Mouse (Mus musculus) midbrain, embryonic 14.5 days (tissue): ENCODE data around the gene Krt10. TPM values are rescaled to one million over a fixed set of nuclear protein-coding genes. Genes with fewer than 3 reads are reported as not detected.

ENCODE experiments used
- ATAC-seq: fragments of 200-750 bp; cut with Nextera tagmentation; 2 replicates; pipeline ENCODE4 v1.8.0; 2017; ENCODE audit warnings: moderate number of reproducible peaks, moderate library complexity; ENCODE audit not compliant: low FRiP score, low TSS enrichment
- DNase-seq: peaks from one replicate; pipeline ENCODE4 v3.0.0-alpha.2; 2015
- H3K27ac ChIP-seq: fragments of 300-500 bp; sonication (generic); replicated peaks from 2 replicates; pipeline ENCODE4 v1.5.1; 2014; ENCODE audit warnings: mild to moderate bottlenecking, low read depth, low read length, moderate library complexity
- H3K27me3 ChIP-seq: fragments of 300-500 bp; sonication (generic); 2 replicates; pipeline ENCODE4 v1.6.1; 2014; ENCODE audit warnings: low read length, control low read depth, mixed read lengths; ENCODE audit not compliant: control insufficient read depth, insufficient read depth
- H3K36me3 ChIP-seq: fragments of 300-500 bp; sonication (generic); 2 replicates; pipeline ENCODE4 v1.6.1; 2014; ENCODE audit warnings: low read length, control low read depth; ENCODE audit not compliant: control insufficient read depth, insufficient read depth
- H3K4me1 ChIP-seq: fragments of 300-500 bp; sonication (generic); 2 replicates; pipeline ENCODE4 v1.6.1; 2014; ENCODE audit warnings: mild to moderate bottlenecking, antibody characterized with exemption, low read length, control low read depth; ENCODE audit not compliant: control insufficient read depth, insufficient read depth
- H3K4me2 ChIP-seq: fragments of 300-500 bp; sonication (generic); 2 replicates; pipeline ENCODE4 v1.6.1; 2014; ENCODE audit warnings: mild to moderate bottlenecking, low read length, moderate library complexity
- H3K4me3 ChIP-seq: fragments of 300-500 bp; sonication (generic); replicated peaks from 2 replicates; pipeline ENCODE4 v1.5.1; 2014; ENCODE audit warnings: low read depth, low read length
- H3K9ac ChIP-seq: fragments of 300-500 bp; sonication (generic); replicated peaks from 2 replicates; pipeline ENCODE4 v1.6.1; 2014; ENCODE audit warnings: mild to moderate bottlenecking, low read length, moderate library complexity
- H3K9me3 ChIP-seq: fragments of 300-500 bp; sonication (generic); 2 replicates; pipeline ENCODE4 v1.6.1; 2016; ENCODE audit warnings: low read length, control low read depth, mixed read lengths; ENCODE audit not compliant: control insufficient read depth
- WGBS: fragments of 180-500 bp; shearing (Covaris S2); extraction: QIAGEN DNeasy Blood & Tissue Kit; methylation state at CpG from one replicate; pipeline ENCODE4 v1.1.7; 2014; 5-methylcytosine and 5-hydroxymethylcytosine counted together
- polyA plus RNA-seq: library from polyadenylated mRNA; unstranded; fragments of >200 nt; fragmentation: Nextera tagmentation; extraction: Ambion mirVana; gene quantifications from 2 replicates; pipeline ENCODE4 v1.2.1, GENCODE M21; 2014

Gene Krt10
- polyA plus RNA-seq, 1 experiment from 2014 or later: 33.8 TPM

GRCm38 (mm10) chr11:99390866-99391265, 1.7 kb upstream of the Krt10 start:
- H3K4me3 ChIP-seq: no peak overlapping the region
- H3K36me3 ChIP-seq: no peaks in the 10 kb centered on the region
- ATAC-seq: no peak
- no peaks in the 10 kb centered on the region for H3K9me3 ChIP-seq
- no peak overlapping the region for H3K9ac ChIP-seq
- no peaks in the 10 kb centered on the region for H3K27me3 ChIP-seq
- H3K4me1 ChIP-seq: no peaks in the 10 kb centered on the region
- H3K4me2 ChIP-seq: no peak overlapping the region
- WGBS: 77% methylated on average over 7 of the region's 7 CpGs
- DNase-seq: no peak
- H3K27ac ChIP-seq: no peak overlapping the region

- Histone ChIP-seq H3K4me3 (no peak overlapping the region), H3K9me3 (no peaks in the 10 kb centered on the region), H3K36me3 (no peaks in the 10 kb centered on the region), H3K9ac (no peak overlapping the region), H3K4me1 (no peaks in the 10 kb centered on the region), H3K4me2 (no peak overlapping the region), H3K27ac (no peak overlapping the region), H3K27me3 (peaks cover under 1% of the 10 kb centered on the region; the same call in 1 of the 2 replicates)
- WGBS: 95% methylated on average over 18 of the region's 18 CpGs
- DNase-seq: no peak
- no peak for ATAC-seq
Observed at GRCm38 (mm10) chr11:99388661-99389060, 503 bp downstream of the Krt10 start.

- Histone ChIP-seq H3K9ac (peak overlapping the region; percentile 66), H3K4me1 (no peaks in the 10 kb centered on the region), H3K27me3 (peaks cover 8% of the 10 kb centered on the region), H3K4me2 (peak overlapping the region; percentile 75), H3K36me3 (no peaks in the 10 kb centered on the region), H3K27ac (peak overlapping the region; percentile 95), H3K4me3 (peak overlapping the region; percentile 55), H3K9me3 (no peaks in the 10 kb centered on the region)
- WGBS: 2% methylated on average over 71 of the region's 71 CpGs
- peak; percentile 91 for DNase-seq
- peak; percentile 76; the same call in 1 of the 2 replicates for ATAC-seq
Observed at GRCm38 (mm10) chr11:99385813-99386721, 3.1 kb downstream of the Krt10 start.

- Histone ChIP-seq H3K4me3 (no peak overlapping the region), H3K27me3 (peaks cover 11% of the 10 kb centered on the region), H3K9ac (no peak overlapping the region), H3K36me3 (no peaks in the 10 kb centered on the region), H3K9me3 (no peaks in the 10 kb centered on the region), H3K4me2 (no peak overlapping the region), H3K27ac (no peak overlapping the region), H3K4me1 (no peaks in the 10 kb centered on the region)
- DNase-seq (peak; percentile 89), ATAC-seq (no peak)
- 15% methylated on average over 5 of the region's 5 CpGs for WGBS
Observed at GRCm38 (mm10) chr11:99379568-99379967, 9.6 kb downstream of the Krt10 start.

GRCm38 (mm10) chr11:99374803-99375202, 14.4 kb downstream of the Krt10 start, which contains the start of gene Krt28:
Krt28 (minus strand) TSS chr11:99374903.
- Histone ChIP-seq H3K9ac (no peak within 1 kb of the TSS), H3K27me3 (0 out of 2 replicates have a peak, but pooled peaks cover 3% of the 10 kb centered on the region), H3K9me3 (no peaks in the 10 kb centered on the region), H3K36me3 (no peaks in the 10 kb centered on the region), H3K4me1 (no peaks in the 10 kb centered on the region), H3K4me2 (no peak within 1 kb of the TSS), H3K4me3 (no peak within 1 kb of the TSS), H3K27ac (no peak within 1 kb of the TSS)
- ATAC-seq (no peak), DNase-seq (no peak)
- WGBS: 84% methylated on average over 13 of the region's 13 CpGs

GRCm38 (mm10) chr11:99369853-99370451, 19.2 kb downstream of the Krt10 start:
- Histone ChIP-seq H3K27ac (no peak overlapping the region), H3K4me1 (no peaks in the 10 kb centered on the region), H3K9me3 (no peaks in the 10 kb centered on the region), H3K9ac (no peak overlapping the region), H3K4me2 (no peak overlapping the region), H3K27me3 (no peaks in the 10 kb centered on the region), H3K36me3 (no peaks in the 10 kb centered on the region), H3K4me3 (no peak overlapping the region)
- no peak for ATAC-seq
- peak; percentile 15 for DNase-seq
- 86% methylated on average over 8 of the region's 8 CpGs for WGBS

- H3K9me3 ChIP-seq: no peaks in the 10 kb centered on the region
Observed at GRCm38 (mm10) chr11:99369229-99369628, 19.9 kb downstream of the Krt10 start.

GRCm38 (mm10) chr11:99366791-99367190, 22.4 kb downstream of the Krt10 start:
- H3K4me2 ChIP-seq: no peak overlapping the region
- no peaks in the 10 kb centered on the region for H3K9me3 ChIP-seq
- H3K4me3 ChIP-seq: no peak overlapping the region
- H3K4me1 ChIP-seq: no peaks in the 10 kb centered on the region
- H3K27ac ChIP-seq: no peak overlapping the region
- DNase-seq (no peak), ATAC-seq (no peak)
- no peak overlapping the region for H3K9ac ChIP-seq
- WGBS: 51% methylated on average over 10 of the region's 10 CpGs
- H3K36me3 ChIP-seq: no peaks in the 10 kb centered on the region
- no peaks in the 10 kb centered on the region for H3K27me3 ChIP-seq

More at GRCm38 (mm10) chr11:99369229-99369628, 19.9 kb downstream of the Krt10 start:
- WGBS: 11% methylated on average over 3 of the region's 3 CpGs
- no peak overlapping the region for H3K9ac ChIP-seq
- ATAC-seq (no peak), DNase-seq (peak; percentile 52)
- H3K4me2 ChIP-seq: no peak overlapping the region
- no peaks in the 10 kb centered on the region for H3K36me3 ChIP-seq
- no peak overlapping the region for H3K4me3 ChIP-seq
- no peaks in the 10 kb centered on the region for H3K27me3 ChIP-seq
- H3K4me1 ChIP-seq: no peaks in the 10 kb centered on the region
- H3K27ac ChIP-seq: no peak overlapping the region
